Mouse (Mus musculus): ENCODE data around the gene Prkd3. TPM values are rescaled to one million over a fixed set of nuclear protein-coding genes. Genes with fewer than 3 reads are reported as not detected.

The Prkd3 gene
- polyA plus RNA-seq, 1 experiment, result 5.3 TPM

- 2% methylated on average over 11 of the region's 11 CpGs for WGBS
- peak overlapping the region; percentile 76 for H3K4me3 ChIP-seq (ENCODE audit: extremely low read depth, insufficient read depth, insufficient read length)
- H3K27me3 ChIP-seq (ENCODE audit: control insufficient read depth, insufficient read depth, low read length), result no peaks in the 10 kb centered on the region
- peaks cover 16% of the 10 kb centered on the region for H3K36me3 ChIP-seq (ENCODE audit: control insufficient read depth, insufficient read depth, low read length)
- DNase-seq (ENCODE audit: low read depth in 1 of 2, low spot score in 2 of 2), result no peak
- H3K4me1 ChIP-seq (ENCODE audit: control insufficient read depth, insufficient read depth, insufficient read length), result no peaks in the 10 kb centered on the region; the same call in 1 of the 2 replicates
- peak overlapping the region; percentile 71 for H3K27ac ChIP-seq (ENCODE audit: insufficient read depth, low read length)
- TF ChIP-seq CTCF (IDR thresholded peaks at IDR 0.05; ENCODE audit: extremely low read depth, insufficient read depth, insufficient read length, insufficient replicate concordance) (no peak), POLR2A (IDR thresholded peaks at IDR 0.05; ENCODE audit: low read depth, low read length) (no peak)
These were observed 103.7 kb downstream of the Prkd3 start for GRCm38 (mm10) chr17:78916899-78917298.

- H3K27ac ChIP-seq (ENCODE audit: insufficient read depth, low read length), result peak within 1 kb of the TSS; percentile 71
- no peaks in the 10 kb centered on the region; the same call in 1 of the 2 replicates for H3K4me1 ChIP-seq (ENCODE audit: control insufficient read depth, insufficient read depth, insufficient read length)
- H3K27me3 ChIP-seq (ENCODE audit: control insufficient read depth, insufficient read depth, low read length), result no peaks in the 10 kb centered on the region
- WGBS, result under 1% methylated on average over 37 of the region's 37 CpGs
- peak; percentile 78 to 90 for DNase-seq (ENCODE audit: low read depth in 1 of 2, low spot score in 2 of 2)
- H3K4me3 ChIP-seq (ENCODE audit: extremely low read depth, insufficient read depth, insufficient read length), result peak within 1 kb of the TSS; percentile 76
- peaks cover 13% of the 10 kb centered on the region for H3K36me3 ChIP-seq (ENCODE audit: control insufficient read depth, insufficient read depth, low read length)
- TF ChIP-seq POLR2A (IDR thresholded peaks at IDR 0.05; ENCODE audit: low read depth, low read length) (no peak; the same call in 1 of the 2 replicates), CTCF (IDR thresholded peaks at IDR 0.05; ENCODE audit: extremely low read depth, insufficient read depth, insufficient read length, insufficient replicate concordance) (no peak)
These were observed 104.2 kb downstream of the Prkd3 start, which contains the start of gene Cebpzos for GRCm38 (mm10) chr17:78916369-78916813. Cebpzos (plus strand) TSS chr17:78916500.

- no peaks in the 10 kb centered on the region; the same call in 1 of the 2 replicates for H3K4me1 ChIP-seq (ENCODE audit: control insufficient read depth, insufficient read depth, insufficient read length)
- DNase-seq (ENCODE audit: low read depth in 1 of 2, low spot score in 2 of 2), result no peak
- no peak overlapping the region for H3K27ac ChIP-seq (ENCODE audit: insufficient read depth, low read length)
- TF ChIP-seq POLR2A (IDR thresholded peaks at IDR 0.05; ENCODE audit: low read depth, low read length), result no peak
- no peak for TF ChIP-seq CTCF (IDR thresholded peaks at IDR 0.05; ENCODE audit: extremely low read depth, insufficient read depth, insufficient read length, insufficient replicate concordance)
- H3K4me3 ChIP-seq (ENCODE audit: extremely low read depth, insufficient read depth, insufficient read length), result peak overlapping the region; percentile 76
- H3K36me3 ChIP-seq (ENCODE audit: control insufficient read depth, insufficient read depth, low read length), result peaks cover 8% of the 10 kb centered on the region
- H3K27me3 ChIP-seq (ENCODE audit: control insufficient read depth, insufficient read depth, low read length), result no peaks in the 10 kb centered on the region
- 54% methylated on average over 6 of the region's 6 CpGs for WGBS
These were observed 104.8 kb downstream of the Prkd3 start for GRCm38 (mm10) chr17:78915772-78916171.

GRCm38 (mm10) chr17:78913921-78914320 is 106.7 kb downstream of the Prkd3 start:
- Histone ChIP-seq H3K4me3 (ENCODE audit: extremely low read depth, insufficient read depth, insufficient read length) (no peak overlapping the region), H3K4me1 (ENCODE audit: control insufficient read depth, insufficient read depth, insufficient read length) (no peaks in the 10 kb centered on the region; the same call in 1 of the 2 replicates), H3K36me3 (ENCODE audit: control insufficient read depth, insufficient read depth, low read length) (no peaks in the 10 kb centered on the region), H3K27ac (ENCODE audit: insufficient read depth, low read length) (no peak overlapping the region), H3K27me3 (ENCODE audit: control insufficient read depth, insufficient read depth, low read length) (no peaks in the 10 kb centered on the region)
- TF ChIP-seq CTCF (IDR thresholded peaks at IDR 0.05; ENCODE audit: extremely low read depth, insufficient read depth, insufficient read length, insufficient replicate concordance), result no peak
- TF ChIP-seq POLR2A (IDR thresholded peaks at IDR 0.05; ENCODE audit: low read depth, low read length), result no peak
- no peak for DNase-seq (ENCODE audit: low read depth in 1 of 2, low spot score in 2 of 2)
- WGBS, result 77% methylated on average over 3 of the region's 3 CpGs

GRCm38 (mm10) chr17:78912861-78913281 is 107.7 kb downstream of the Prkd3 start:
- no peak for DNase-seq (ENCODE audit: low read depth in 1 of 2, low spot score in 2 of 2)
- Histone ChIP-seq H3K27ac (ENCODE audit: insufficient read depth, low read length) (no peak overlapping the region), H3K4me1 (ENCODE audit: control insufficient read depth, insufficient read depth, insufficient read length) (no peaks in the 10 kb centered on the region; the same call in 1 of the 2 replicates), H3K27me3 (ENCODE audit: control insufficient read depth, insufficient read depth, low read length) (no peaks in the 10 kb centered on the region), H3K36me3 (ENCODE audit: control insufficient read depth, insufficient read depth, low read length) (no peaks in the 10 kb centered on the region), H3K4me3 (ENCODE audit: extremely low read depth, insufficient read depth, insufficient read length) (peak overlapping the region; percentile 30; the same call in 1 of the 2 replicates)
- TF ChIP-seq POLR2A (IDR thresholded peaks at IDR 0.05; ENCODE audit: low read depth, low read length) (no peak), CTCF (IDR thresholded peaks at IDR 0.05; ENCODE audit: extremely low read depth, insufficient read depth, insufficient read length, insufficient replicate concordance) (no peak)
- WGBS, result 31% methylated on average over 6 of the region's 6 CpGs

DNA sequence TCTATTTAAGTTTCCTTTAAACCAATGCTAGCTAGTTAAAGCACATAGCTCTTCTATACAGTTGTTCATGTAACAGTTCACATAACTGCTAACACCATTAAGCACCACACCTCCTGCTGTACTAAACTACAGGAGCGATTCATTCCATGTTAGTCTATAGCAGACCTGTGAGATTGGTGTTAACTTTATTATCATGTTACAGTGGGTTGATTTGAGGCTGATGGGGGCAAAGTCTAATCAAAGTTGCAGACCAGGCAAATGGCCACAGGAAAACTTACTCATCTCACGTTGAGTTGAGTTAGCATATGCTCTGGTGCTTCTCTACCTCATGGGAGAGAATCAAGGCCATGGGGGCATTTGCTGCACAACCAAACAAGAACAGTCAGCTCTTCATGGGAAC is 111.2 kb downstream of the Prkd3 start:
- no peaks in the 10 kb centered on the region for H3K4me1 ChIP-seq (ENCODE audit: control insufficient read depth, insufficient read depth, insufficient read length)
- no peaks in the 10 kb centered on the region for H3K36me3 ChIP-seq (ENCODE audit: control insufficient read depth, insufficient read depth, low read length)
- no peak overlapping the region for H3K27ac ChIP-seq (ENCODE audit: insufficient read depth, low read length)
- H3K27me3 ChIP-seq (ENCODE audit: control insufficient read depth, insufficient read depth, low read length), result no peaks in the 10 kb centered on the region
- TF ChIP-seq POLR2A (IDR thresholded peaks at IDR 0.05; ENCODE audit: low read depth, low read length) (no peak), CTCF (IDR thresholded peaks at IDR 0.05; ENCODE audit: extremely low read depth, insufficient read depth, insufficient read length, insufficient replicate concordance) (no peak)
- DNase-seq (ENCODE audit: low read depth in 1 of 2, low spot score in 2 of 2), result no peak
- no peak overlapping the region for H3K4me3 ChIP-seq (ENCODE audit: extremely low read depth, insufficient read depth, insufficient read length)
- WGBS, result 77% methylated on average over 2 of the region's 2 CpGs

GRCm38 (mm10) chr17:78906892-78907291 is 113.7 kb downstream of the Prkd3 start, which contains the start of gene Sult6b1:
Sult6b1 (minus strand) TSS chr17:78906992.
- Histone ChIP-seq H3K36me3 (ENCODE audit: control insufficient read depth, insufficient read depth, low read length) (no peaks in the 10 kb centered on the region), H3K4me3 (ENCODE audit: extremely low read depth, insufficient read depth, insufficient read length) (no peak within 1 kb of the TSS), H3K4me1 (ENCODE audit: control insufficient read depth, insufficient read depth, insufficient read length) (no peaks in the 10 kb centered on the region; the same call in 1 of the 2 replicates), H3K27ac (ENCODE audit: insufficient read depth, low read length) (no peak within 1 kb of the TSS), H3K27me3 (ENCODE audit: control insufficient read depth, insufficient read depth, low read length) (no peaks in the 10 kb centered on the region)
- TF ChIP-seq CTCF (IDR thresholded peaks at IDR 0.05; ENCODE audit: extremely low read depth, insufficient read depth, insufficient read length, insufficient replicate concordance), result no peak
- TF ChIP-seq POLR2A (IDR thresholded peaks at IDR 0.05; ENCODE audit: low read depth, low read length), result no peak
- DNase-seq (ENCODE audit: low read depth in 1 of 2, low spot score in 2 of 2), result no peak
- 87% methylated on average over 5 of the region's 5 CpGs for WGBS
